Mouse (Mus musculus) monocyte, adult 2 months (primary cell): ENCODE data around the gene Fnbp1.

ENCODE experiments used
- DNase-seq, 2 experiments: peaks; one replicate each; pipeline ENCODE4 v3.0.0; 2022; ENCODE audit warnings: low spot score in 2 of 2, low read depth in 1 of 2

The Fnbp1 gene

GRCm38 (mm10) chr2:31127219-31127618 is 14.6 kb downstream of the Fnbp1 start:
- peak; percentile 46 to 62 for DNase-seq

- no peak for DNase-seq
These were observed 15.8 kb downstream of the Fnbp1 start for GRCm38 (mm10) chr2:31126048-31126447.

- no peak for DNase-seq
These were observed 16.7 kb downstream of the Fnbp1 start for GRCm38 (mm10) chr2:31125156-31125555.

- no peak for DNase-seq
These were observed 17.1 kb downstream of the Fnbp1 start for GRCm38 (mm10) chr2:31124694-31125093.

GRCm38 (mm10) chr2:31123493-31123892 is 18.3 kb downstream of the Fnbp1 start:
- no peak for DNase-seq

- DNase-seq = no peak
These were observed 19.0 kb downstream of the Fnbp1 start for GRCm38 (mm10) chr2:31122806-31123205.

GRCm38 (mm10) chr2:31121131-31121693 is 20.6 kb downstream of the Fnbp1 start:
- no peak for DNase-seq

- DNase-seq = no peak
These were observed 22.0 kb downstream of the Fnbp1 start for GRCm38 (mm10) chr2:31119795-31120194.

GRCm38 (mm10) chr2:31118639-31119380 is 23.0 kb downstream of the Fnbp1 start:
- no peak for DNase-seq

- no peak for DNase-seq
These were observed 23.6 kb downstream of the Fnbp1 start for GRCm38 (mm10) chr2:31118211-31118610.

GRCm38 (mm10) chr2:31115943-31116731 is 25.7 kb downstream of the Fnbp1 start:
- no peak for DNase-seq

GRCm38 (mm10) chr2:31115091-31115942 is 26.5 kb downstream of the Fnbp1 start:
- DNase-seq = no peak

GRCm38 (mm10) chr2:31114205-31114604 is 27.6 kb downstream of the Fnbp1 start:
- DNase-seq = no peak

GRCm38 (mm10) chr2:31111685-31112084 is 30.1 kb downstream of the Fnbp1 start:
- no peak for DNase-seq

- no peak for DNase-seq
These were observed 31.8 kb downstream of the Fnbp1 start for GRCm38 (mm10) chr2:31109960-31110548.

- DNase-seq = no peak
These were observed 33.6 kb downstream of the Fnbp1 start for GRCm38 (mm10) chr2:31108186-31108585.

- DNase-seq = no peak
These were observed 35.0 kb downstream of the Fnbp1 start for GRCm38 (mm10) chr2:31106621-31107320.

- DNase-seq = no peak
These were observed 35.8 kb downstream of the Fnbp1 start for GRCm38 (mm10) chr2:31106004-31106403.

GRCm38 (mm10) chr2:31105279-31105678 is 36.5 kb downstream of the Fnbp1 start:
- DNase-seq = no peak

- DNase-seq = no peak
These were observed 38.5 kb downstream of the Fnbp1 start for GRCm38 (mm10) chr2:31103321-31103720.
